Mouse (Mus musculus) yolk sac, embryonic 10.5 days (tissue): ENCODE results near the gene Psme2.

Experiments
- DNase-seq: peaks from one replicate; pipeline ENCODE4 v3.0.0-alpha.2; 2017; ENCODE audit warnings: low spot score

Gene Psme2

DNA sequence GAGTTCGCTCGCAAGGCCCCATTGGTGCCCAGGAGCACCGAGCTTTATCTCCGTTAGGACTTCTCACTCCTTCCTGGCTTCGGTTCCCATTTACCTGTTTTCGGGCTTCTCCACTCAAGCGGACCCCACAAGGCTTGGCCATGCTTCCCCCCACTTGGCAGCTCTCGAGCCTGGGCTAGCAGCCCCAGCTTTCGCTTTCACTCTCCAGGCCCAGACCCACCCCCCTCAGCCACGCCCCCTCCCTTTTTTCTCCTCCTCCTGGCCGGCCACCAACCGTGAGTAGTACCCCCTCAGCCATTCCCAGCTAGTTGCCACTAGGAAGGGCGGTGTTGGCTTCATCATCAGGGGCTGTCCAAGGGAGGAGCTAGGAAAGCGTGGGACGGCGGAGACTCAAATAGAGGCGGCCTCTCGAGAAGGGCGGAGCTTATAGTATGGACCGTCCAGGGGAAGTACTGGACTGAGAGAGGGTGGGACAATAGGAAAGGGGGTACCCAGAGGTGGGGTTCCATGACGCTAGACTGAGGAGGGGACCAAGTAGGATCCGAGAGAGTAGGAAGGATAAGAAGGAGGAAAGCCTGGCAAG, at the start of gene Psme2:
Gene Psme2 (minus strand): TSS at position 366 of the 583 bp plus-strand sequence.
- peak; percentile 98 for DNase-seq

DNA sequence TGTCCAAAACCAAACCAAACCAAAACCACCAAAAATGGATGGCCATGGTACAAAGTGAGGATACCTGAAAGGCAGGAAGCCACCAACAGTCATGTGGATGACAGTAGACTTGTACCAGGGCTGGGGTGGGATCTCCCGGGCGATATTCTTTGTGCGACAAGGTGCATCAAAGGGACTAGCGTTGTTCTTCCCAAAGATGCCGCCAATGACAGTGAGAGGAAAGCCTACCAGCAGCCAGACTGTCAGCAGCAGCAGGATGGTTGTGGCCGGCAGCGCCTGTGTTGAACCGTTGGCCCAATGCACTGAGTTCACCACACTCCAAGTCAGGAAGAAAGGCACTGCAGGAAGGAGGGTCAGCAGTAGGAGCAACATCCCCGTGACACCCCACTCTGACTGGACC, 46.9 kb upstream of the Psme2 start, which contains the start of gene Gm49378:
Gene Gm49378 (minus strand): TSS at position 101 of the 400 bp plus-strand sequence.
- no peak for DNase-seq

DNA sequence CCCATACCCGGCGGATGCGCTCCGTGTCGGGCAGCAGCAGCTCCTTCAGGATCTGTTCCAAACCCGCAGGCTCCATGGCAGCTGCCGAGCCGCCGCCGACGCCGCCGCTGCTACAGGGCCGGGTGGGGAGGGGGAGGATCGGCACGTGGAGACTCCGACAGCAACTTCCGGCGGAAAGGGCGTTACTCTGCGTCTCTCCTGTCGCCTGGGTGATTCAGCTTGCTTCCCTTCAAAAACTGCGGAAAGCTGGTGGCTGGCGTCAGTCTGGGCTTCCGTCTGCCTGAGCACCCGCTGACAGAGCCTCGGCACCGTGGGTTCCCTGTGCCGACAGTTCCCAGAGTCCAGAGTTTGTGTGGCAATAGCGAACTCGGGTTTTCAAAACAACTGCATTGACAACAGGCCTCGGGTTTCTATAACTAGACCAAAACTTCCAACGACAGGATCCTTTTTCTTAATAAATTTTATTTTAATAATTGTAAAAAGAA, 44.7 kb upstream of the Psme2 start, which contains the start of gene Ipo4:
Gene Ipo4 (minus strand): TSS at position 435 of the 485 bp plus-strand sequence.
- peak; percentile 87 for DNase-seq

DNA sequence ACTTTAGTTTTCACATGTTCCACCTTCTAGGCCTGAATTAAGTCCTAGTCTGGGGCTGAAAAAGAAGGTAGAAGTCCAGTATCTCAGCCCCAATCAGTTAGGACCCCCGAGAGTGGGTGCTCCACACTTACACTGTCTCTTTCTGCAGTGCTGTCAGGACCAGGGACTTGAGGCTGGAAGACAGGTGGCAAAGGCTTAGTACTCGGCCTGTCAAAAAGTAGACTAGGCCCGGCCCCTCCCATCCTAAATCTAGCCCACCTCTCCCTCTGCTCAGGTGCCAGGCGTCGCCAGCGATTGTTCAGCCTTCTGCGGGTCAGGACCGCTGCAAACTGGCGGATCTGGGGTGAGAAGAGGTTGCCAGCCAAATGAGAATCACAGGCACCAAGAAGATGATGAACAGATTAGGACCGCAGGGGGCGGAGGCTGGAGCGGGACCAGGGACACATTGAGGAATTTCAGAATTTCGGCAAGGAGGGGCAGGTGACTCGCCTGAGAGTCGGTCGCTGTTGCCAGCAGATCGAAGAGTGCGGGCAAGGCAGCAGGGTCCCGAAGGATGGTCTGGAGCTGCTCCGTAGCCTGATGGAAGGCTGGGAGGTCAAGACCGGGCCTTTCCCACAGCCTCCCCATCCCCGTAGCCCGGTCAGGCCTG, 44.1 kb upstream of the Psme2 start:
- no peak for DNase-seq

DNA sequence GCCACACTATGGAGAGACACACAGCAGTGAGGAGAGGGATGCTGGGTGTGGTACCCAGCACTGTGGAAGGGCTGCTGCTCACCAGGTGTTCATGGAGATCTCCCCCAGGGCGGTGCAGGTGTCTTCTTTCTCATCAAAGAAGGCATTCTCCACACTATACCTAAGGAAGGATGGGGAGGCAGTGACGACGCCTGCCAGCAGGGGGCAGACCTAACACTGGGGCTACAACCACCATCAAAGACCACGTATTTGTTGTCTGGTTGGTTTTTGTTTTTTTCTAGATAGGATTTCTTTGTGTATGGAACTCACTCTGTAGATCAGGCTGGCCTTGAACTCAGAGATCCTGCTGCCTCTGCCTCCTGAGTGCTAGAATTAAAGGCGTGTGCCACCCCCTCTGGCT, 38.4 kb upstream of the Psme2 start:
- DNase-seq = no peak

DNA sequence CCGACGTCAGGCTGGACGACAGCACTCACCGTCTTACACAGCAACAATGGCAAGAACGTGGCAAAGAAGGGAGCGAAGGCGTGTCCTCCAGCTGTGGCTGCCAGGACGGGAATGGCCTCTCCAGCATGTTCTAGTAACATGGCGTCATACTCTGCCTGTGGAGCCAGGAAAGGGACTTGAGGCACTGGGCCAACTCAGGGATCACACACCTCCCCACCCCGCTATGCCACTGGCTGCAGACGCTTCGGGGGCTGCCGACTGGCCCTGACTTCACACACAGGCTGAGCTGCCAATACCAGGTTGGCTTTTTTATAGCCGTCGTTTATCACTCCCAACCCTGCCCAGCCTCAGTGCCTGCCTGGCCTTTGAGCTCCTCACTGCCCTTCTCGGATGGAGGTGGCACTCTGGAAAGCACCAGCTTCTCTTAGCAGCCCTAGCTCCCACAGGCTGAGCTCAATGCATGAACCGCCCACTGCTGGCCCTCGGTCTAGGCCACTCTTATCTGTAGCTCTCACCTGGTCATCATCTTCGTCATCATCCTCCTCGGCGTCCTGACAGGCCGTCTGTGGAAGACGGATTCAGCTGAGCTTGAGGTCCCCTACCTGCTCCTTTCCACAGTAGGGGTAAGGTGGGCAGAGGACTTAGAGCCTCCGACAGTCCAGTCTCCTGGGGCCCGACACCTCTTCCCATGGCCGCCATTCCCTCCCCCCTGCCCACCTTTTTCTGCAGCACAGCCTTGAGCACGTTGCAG, 37.3 kb upstream of the Psme2 start:
- DNase-seq = no peak

DNA sequence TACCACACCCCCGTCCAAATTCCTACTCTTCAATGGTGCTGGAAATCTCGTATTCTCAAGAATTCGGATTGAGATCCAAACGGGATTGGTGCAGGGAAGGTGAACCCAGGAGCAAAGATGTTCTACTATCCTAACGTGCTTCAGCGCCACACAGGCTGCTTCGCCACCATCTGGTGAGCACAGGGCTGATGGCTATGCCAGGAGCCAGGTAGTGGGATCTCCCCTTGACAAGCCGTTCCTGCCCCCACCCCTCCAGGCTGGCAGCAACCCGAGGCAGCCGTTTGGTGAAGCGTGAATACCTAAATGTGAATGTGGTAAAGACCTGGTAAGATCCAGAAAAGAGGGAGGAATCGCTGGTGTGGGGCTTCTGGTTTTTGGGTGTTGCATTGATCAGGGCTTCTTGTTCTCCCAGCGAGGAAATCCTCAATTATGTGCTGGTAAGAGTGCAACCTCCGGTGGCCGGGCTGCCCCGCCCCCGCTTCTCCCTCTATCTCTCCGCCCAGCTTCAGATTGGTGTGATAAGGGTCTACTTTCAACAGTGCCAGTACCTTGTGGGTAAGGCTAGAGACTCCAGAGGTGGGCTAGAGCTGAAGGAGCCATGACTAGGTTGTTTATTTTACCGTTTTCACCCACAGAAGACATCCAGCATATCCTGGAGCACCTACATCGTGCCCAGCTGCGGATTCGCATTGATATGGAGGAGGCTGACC, 27.7 kb upstream of the Psme2 start:
- DNase-seq = peak; percentile 19

DNA sequence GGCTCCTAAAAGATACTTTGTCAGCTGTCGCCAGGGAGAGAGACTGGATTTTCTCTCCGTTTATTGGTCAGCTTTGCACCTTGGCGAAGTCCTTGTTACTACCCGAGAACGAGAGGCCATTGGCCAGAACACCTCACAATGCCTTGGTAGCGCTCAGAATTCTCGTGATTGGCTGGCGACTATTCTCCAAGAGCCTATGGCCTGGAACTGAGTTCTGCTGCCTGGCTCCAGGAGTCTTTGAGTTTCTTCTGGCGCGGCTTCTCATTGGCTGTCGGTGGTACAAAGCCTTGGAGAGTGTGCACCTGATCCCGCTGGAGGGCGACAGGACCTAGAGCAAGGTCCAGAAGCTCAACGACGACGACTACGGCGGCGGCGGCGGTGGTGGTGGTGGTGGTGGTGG, 26.9 kb upstream of the Psme2 start, which contains the start of gene Rec8:
Gene Rec8 (plus strand): TSS at position 216 of the 400 bp plus-strand sequence.
- DNase-seq = peak; percentile 87

DNA sequence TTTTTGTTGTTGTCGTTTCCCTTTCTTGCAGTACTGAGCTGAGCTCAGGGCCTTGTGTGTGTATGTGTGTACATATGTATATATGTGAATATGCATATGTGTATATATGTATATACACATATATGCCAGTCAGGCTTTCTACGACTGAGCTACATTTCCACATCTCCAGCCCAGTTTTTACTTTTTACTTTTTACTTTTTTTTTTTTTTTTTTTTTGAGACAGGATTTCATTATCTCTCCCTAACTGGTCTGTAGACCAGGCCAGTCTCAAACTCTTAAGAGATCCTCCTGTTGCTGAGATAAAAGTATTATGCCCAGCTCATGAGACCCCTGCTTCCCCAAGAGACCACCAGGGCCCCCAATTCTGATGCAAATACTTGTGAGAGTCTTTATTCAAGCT, 25.9 kb upstream of the Psme2 start:
- no peak for DNase-seq

DNA sequence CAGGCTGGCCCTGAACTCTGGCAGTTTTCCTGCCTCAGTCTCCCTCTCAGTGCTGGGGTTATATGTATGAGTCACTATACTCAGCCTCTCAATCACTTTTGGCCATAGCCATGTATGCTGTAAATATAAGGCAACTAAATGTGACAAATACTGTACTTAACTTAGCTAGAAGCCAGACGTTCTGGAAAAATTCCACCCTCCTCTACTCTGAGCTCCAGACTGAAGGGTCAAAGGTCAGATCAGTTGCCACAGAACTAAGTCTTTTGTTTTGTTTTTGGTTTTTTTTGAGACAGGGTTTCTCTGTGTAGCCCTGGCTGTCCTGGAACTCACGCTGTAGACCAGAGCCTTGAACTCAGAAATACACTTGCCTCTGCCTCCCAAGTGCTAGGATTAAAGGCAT, 25.0 kb upstream of the Psme2 start:
- DNase-seq = peak; percentile 54

DNA sequence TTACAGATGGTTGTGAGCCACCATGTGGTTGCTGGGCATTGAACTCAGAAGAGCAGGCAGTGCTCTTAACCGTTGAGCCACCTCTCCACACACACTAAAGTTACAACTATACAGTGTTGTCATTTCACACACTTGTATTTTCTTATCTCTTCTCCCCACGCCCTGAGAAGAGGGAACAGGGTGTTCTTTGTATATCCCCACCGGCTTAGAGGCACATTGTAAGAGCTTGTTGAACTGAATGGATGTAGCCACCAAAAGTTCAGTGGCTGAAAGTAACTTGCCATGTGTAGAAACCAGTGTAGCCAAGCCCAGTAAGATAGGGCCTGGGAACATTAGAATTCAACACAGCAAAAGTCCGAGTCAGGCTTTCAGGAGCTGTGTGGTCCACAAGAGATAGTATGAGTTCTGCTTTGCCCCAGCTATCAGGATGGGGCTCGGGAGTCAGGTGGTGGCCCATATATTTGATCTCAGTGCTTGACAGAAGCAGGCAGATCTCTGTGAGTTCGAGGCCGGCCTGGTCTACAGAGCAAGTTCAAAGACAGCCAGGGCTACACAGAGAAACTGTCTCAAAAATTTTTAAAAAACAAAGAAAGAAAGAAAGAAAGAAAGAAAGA, 23.8 kb upstream of the Psme2 start:
- no peak for DNase-seq

DNA sequence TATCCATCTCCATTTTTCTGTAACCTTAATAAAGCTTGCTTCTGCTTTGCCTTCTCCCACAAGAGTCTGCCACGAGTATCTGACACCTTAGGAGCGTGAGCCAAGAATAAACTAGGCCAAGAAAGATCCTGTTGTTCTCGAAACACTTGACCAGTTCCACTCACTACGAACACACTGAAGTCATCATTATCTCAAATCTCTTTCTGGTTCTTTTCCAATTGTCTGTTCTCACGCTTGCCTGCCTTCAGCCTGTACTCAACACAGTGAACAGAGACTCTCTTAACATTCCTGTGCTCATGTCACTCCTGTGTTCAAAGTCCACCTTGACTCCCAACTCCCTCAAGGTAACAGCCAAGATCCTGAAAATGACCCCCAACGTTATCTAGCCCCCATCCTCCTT, 22.4 kb upstream of the Psme2 start:
- peak; percentile 44 for DNase-seq

DNA sequence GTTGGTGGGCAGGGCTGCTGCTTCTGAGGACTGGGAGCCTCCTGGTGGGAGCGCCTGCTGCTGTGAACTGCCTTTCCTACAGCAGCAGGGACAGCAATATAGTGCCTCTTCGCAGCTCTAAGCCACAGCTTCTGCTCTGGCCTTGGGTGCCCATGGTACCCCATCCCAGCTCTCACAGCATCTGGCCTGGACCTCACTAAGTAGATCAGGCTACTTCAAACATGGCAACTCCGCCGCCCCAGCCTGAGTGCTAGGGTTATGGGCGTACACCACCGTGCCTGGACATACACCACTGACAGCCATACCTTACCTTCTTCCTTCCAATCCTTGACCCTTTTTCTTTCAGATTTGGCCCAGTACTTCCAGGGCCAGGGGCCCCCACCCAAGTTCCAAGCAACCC, 17.4 kb upstream of the Psme2 start:
- DNase-seq = no peak

DNA sequence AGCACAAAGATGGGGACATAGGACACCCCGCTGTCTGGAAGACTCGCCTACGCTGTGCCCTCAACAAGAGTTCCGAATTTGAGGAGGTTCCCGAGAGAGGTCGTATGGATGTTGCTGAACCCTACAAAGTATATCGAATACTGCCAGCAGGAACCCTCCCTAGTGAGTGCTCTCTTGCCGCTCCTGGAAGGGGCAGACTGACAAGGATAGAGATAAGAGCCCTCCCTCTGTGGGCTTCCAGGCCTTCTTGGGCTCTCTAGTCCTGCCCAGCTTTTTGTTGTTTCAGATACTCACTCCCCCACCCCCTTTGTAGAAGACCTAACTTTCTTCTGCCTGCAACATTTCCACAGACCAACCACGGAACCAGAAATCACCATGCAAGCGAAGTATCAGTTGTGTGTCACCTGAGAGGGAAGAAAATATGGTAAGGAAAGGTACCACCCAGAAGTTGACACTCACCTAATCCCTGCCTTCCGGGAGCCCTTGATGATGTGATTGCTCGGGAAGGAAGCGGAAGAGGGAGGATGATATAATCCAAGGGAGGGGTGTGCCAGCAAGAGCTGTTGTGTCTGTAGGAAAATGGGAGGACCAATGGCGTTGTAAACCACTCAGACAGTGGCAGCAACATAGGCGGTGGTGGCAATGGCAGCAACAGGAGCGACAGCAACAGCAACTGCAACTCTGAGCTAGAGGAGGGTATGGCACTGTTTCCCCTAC, 15.0 kb upstream of the Psme2 start:
- no peak for DNase-seq

DNA sequence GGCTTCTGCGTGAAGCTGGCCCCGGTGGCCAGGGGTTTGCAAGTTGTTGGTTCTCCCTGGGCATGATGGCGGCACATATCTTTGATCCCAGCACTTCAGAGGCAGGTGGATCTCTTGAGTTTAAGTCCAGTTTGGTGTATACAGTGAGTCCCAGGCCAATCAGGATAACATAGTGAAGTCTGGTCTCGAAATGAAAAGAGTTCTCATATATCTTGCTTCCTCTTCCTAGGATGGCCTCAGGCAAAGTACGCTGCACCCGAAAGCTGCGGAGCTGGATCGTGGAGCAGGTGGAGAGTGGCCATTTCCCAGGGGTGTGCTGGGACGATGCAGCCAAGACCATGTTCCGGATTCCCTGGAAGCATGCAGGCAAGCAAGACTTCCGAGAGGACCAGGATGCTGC, 13.9 kb upstream of the Psme2 start:
- DNase-seq = no peak

DNA sequence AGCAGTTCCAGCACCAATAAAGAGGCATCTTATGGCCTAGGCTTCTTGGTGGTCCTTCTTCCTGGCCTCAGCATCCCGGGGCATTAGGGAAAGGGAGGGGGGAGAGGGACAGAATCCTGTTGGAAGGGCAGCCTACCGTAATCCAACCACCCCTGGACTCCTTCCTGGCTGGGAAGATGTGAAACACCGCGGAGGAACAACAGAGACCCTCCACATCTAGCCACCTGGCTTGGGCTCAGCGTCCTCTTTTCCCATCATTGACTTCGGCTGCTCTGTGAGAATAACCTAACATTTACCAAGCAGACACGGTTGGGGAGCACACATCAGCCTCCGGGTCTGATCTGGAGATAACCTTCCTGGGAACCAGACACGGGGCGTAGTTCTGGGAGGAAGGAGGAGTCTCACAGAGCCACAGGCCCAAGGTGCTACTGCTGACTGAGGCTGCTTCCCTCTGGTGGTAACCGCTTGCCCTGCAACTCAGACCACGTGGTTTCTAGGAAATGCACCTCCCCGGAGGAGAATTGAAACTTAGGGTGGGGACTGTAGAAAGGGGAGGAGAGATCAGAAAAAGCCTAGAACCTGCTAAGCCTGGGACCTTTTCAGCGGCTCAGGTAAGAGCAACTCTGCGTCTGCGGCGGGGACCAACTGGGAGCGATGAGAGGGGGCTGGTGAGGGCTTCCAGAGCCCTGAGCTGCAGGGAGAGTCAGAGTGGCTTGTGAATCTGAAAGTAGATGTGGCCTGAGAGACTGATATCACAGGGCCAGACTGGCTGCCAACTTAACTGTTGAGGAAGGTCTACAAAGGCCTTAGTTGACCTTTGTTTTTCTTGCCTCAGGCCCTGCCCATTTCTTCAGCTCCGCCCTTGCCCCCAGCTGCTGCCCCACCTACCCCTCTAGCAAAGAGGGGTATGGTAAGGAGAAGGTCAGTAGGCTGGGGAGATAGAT, 13.0 kb upstream of the Psme2 start:
- peak; percentile 96 for DNase-seq

DNA sequence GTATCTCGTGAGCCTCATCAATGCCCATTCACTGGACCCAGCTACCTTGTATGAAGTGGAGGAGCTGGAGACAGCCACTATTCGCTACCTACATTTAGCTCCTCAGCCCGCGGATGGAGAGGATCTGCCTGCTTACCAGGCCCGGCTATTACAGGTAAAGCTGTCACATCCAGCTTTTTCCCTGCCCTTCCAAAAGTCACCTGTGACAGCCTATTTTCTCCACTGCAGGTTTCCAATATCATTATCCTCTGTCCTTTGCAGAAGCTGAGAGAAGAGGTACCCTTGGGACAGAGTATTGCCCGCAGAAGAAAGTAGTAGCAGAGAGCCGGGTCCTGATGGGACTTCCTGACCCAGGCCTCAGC, 12.3 kb upstream of the Psme2 start, which contains the start of gene Irf9:
Gene Irf9 (plus strand): TSS at position 301 of the 362 bp plus-strand sequence.
- DNase-seq = no peak

DNA sequence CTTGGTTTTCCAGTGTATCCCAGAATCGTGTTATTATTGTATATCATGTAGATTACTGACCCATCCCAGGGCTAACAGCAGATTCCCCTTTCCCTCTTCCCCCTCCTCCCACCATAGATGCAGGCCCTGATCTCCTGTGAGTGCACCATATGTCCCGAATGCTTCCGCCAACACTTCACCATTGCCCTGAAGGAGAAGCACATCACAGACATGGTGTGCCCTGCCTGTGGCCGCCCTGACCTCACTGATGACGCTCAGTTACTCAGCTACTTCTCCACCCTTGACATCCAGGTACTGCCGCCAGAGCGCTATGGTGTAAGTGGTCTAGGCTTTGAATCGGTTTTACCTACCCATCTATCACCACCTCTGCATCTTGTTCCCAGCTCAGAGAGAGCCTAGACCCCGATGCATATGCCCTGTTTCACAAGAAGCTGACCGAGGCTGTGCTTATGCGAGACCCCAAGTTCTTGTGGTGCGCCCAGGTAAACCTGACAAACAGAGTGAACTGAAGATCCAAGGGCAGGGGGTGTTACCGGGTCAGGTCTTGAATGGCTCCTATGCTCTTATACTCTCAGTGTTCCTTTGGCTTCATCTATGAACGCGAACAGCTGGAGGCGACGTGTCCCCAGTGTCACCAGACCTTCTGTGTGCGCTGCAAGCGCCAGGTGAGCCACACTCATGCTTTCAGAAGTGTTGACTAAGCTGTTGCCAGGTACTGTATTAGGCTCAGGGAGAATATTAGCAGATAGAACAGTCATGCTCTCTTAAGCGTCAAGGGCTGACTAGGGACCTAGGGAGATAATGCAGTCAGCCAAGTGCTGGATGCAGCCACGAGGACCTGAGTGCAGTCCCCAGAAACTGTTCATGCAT, 7.8 kb upstream of the Psme2 start:
- no peak for DNase-seq
